Mouse (Mus musculus) heart, postnatal 0 days (tissue): ENCODE measurements around the gene Upk1b. TPM values are rescaled to one million over a fixed set of nuclear protein-coding genes. Genes with fewer than 3 reads are reported as not detected.

Experiments
- ATAC-seq: fragments of 200-750 bp; cut with Nextera tagmentation; 2 replicates; pipeline ENCODE4 v1.8.0; 2017; ENCODE audit warnings: low read depth, moderate number of reproducible peaks, moderate library complexity; ENCODE audit not compliant: insufficient read depth
- DNase-seq: peaks from one replicate; pipeline ENCODE4 v3.0.0-alpha.2; 2016; ENCODE audit warnings: low spot score
- H3K27ac ChIP-seq: fragments of 300-500 bp; sonication (generic); 2 replicates; pipeline ENCODE4 v1.5.1; 2014; ENCODE audit warnings: low read depth, mild to moderate bottlenecking
- H3K27me3 ChIP-seq: fragments of 300-500 bp; sonication (generic); 2 replicates; pipeline ENCODE4 v1.6.1; 2014; ENCODE audit warnings: low read length, mixed read lengths; ENCODE audit not compliant: control insufficient read depth, insufficient read depth
- H3K36me3 ChIP-seq: fragments of 300-500 bp; sonication (generic); replicated peaks from 2 replicates; pipeline ENCODE4 v1.6.1; 2014; ENCODE audit warnings: low read length, mixed read lengths; ENCODE audit not compliant: control insufficient read depth, insufficient read depth
- H3K4me1 ChIP-seq: fragments of 300-500 bp; sonication (generic); 2 replicates; pipeline ENCODE4 v1.6.1; 2014; ENCODE audit warnings: antibody characterized with exemption; ENCODE audit not compliant: control insufficient read depth, insufficient read depth
- H3K4me2 ChIP-seq: fragments of 300-500 bp; sonication (generic); 2 replicates; pipeline ENCODE4 v1.6.1; 2014; ENCODE audit warnings: low read depth, mild to moderate bottlenecking, low read length, moderate library complexity
- H3K4me3 ChIP-seq: fragments of 300-500 bp; sonication (generic); 2 replicates; pipeline ENCODE4 v1.5.1; 2014; ENCODE audit warnings: low read depth, low read length
- H3K9ac ChIP-seq: fragments of 300-500 bp; sonication (generic); replicated peaks from 2 replicates; pipeline ENCODE4 v1.6.1; 2014; ENCODE audit warnings: low read depth, low read length, mixed read lengths
- H3K9me3 ChIP-seq: fragments of 300-500 bp; sonication (generic); replicated peaks from 2 replicates; pipeline ENCODE4 v1.6.1; 2016; ENCODE audit warnings: low read length; ENCODE audit not compliant: control insufficient read depth
- CTCF ChIP-seq: IDR thresholded peaks from 2 replicates; pipeline ENCODE4 v1.5.1; 2016; ENCODE audit warnings: antibody characterized with exemption, control low read depth, low read depth
- EP300 ChIP-seq: IDR thresholded peaks from 2 replicates; pipeline ENCODE4 v1.6.1; 2016; ENCODE audit warnings: antibody characterized with exemption, low read depth
- WGBS: fragments of 180-500 bp; shearing (Covaris S2); extraction: QIAGEN DNeasy Blood & Tissue Kit; methylation state at CpG from one replicate; pipeline ENCODE4 v1.1.7; 2014; 5-methylcytosine and 5-hydroxymethylcytosine counted together
- polyA plus RNA-seq: library from polyadenylated mRNA; unstranded; fragments of >200 nt; fragmentation: Nextera tagmentation; extraction: Ambion mirVana; gene quantifications from 2 replicates; pipeline ENCODE4 v1.2.1, GENCODE M21; 2015
- total RNA-seq: library from RNA; depleted of rRNA; stranded (reverse); fragments of >200 nt; gene quantifications from 2 replicates; pipeline ENCODE4 v1.2.3, GENCODE M21; 2014; ENCODE audit warnings: low replicate concordance

The Upk1b gene
- total and polyA plus RNA-seq, 2 experiments from 2014 or later: 13.9 to 75.5 TPM

- TF ChIP-seq CTCF (no peak), EP300 (no peak)
- Histone ChIP-seq H3K4me1 (0 out of 2 replicates have a peak, but pooled peaks cover 3% of the 10 kb centered on the region), H3K4me2 (peak overlapping the region; percentile 41), H3K27me3 (no peaks in the 10 kb centered on the region), H3K27ac (no peak overlapping the region), H3K9me3 (no peaks in the 10 kb centered on the region), H3K36me3 (no peaks in the 10 kb centered on the region), H3K4me3 (peak overlapping the region; percentile 12; the same call in 1 of the 2 replicates), H3K9ac (no peak overlapping the region)
- no peak for DNase-seq
- 38% methylated on average over 6 of the region's 6 CpGs for WGBS
- ATAC-seq: peak; percentile 79
Observed at GRCm38 (mm10) chr16:38793120-38793519, 7.0 kb downstream of the Upk1b start.

GRCm38 (mm10) chr16:38789966-38790365 is 10.2 kb downstream of the Upk1b start:
- no peak for ATAC-seq
- TF ChIP-seq EP300 (no peak), CTCF (no peak)
- Histone ChIP-seq H3K4me2 (no peak overlapping the region), H3K27ac (no peak overlapping the region), H3K4me1 (0 out of 2 replicates have a peak, but pooled peaks cover 3% of the 10 kb centered on the region), H3K9me3 (no peaks in the 10 kb centered on the region), H3K4me3 (no peak overlapping the region), H3K36me3 (no peaks in the 10 kb centered on the region), H3K27me3 (no peaks in the 10 kb centered on the region), H3K9ac (no peak overlapping the region)
- DNase-seq: no peak
- 82% methylated on average over 3 of the region's 3 CpGs for WGBS

GRCm38 (mm10) chr16:38789016-38789415 is 11.1 kb downstream of the Upk1b start:
- H3K27me3 ChIP-seq: no peaks in the 10 kb centered on the region
- H3K4me1 ChIP-seq: 0 out of 2 replicates have a peak, but pooled peaks cover 3% of the 10 kb centered on the region
- no peak for ATAC-seq
- H3K4me3 ChIP-seq: no peak overlapping the region
- no peak for DNase-seq
- no peak overlapping the region for H3K9ac ChIP-seq
- WGBS: 74% methylated on average over 2 of the region's 2 CpGs
- no peak overlapping the region for H3K4me2 ChIP-seq
- TF ChIP-seq CTCF: no peak
- TF ChIP-seq EP300: no peak
- no peak overlapping the region for H3K27ac ChIP-seq
- no peaks in the 10 kb centered on the region for H3K9me3 ChIP-seq
- H3K36me3 ChIP-seq: no peaks in the 10 kb centered on the region

GRCm38 (mm10) chr16:38785301-38785700 is 14.8 kb downstream of the Upk1b start:
- Histone ChIP-seq H3K27me3 (no peaks in the 10 kb centered on the region), H3K4me2 (no peak overlapping the region), H3K27ac (no peak overlapping the region), H3K4me1 (no peaks in the 10 kb centered on the region), H3K9ac (no peak overlapping the region), H3K9me3 (no peaks in the 10 kb centered on the region), H3K4me3 (no peak overlapping the region), H3K36me3 (no peaks in the 10 kb centered on the region)
- DNase-seq (no peak), ATAC-seq (no peak)
- TF ChIP-seq CTCF: no peak
- no peak for TF ChIP-seq EP300
- WGBS: 52% methylated on average over 7 of the region's 7 CpGs

- DNase-seq: no peak
- no peaks in the 10 kb centered on the region for H3K27me3 ChIP-seq
- no peaks in the 10 kb centered on the region for H3K9me3 ChIP-seq
- no peak overlapping the region for H3K27ac ChIP-seq
- H3K36me3 ChIP-seq: no peaks in the 10 kb centered on the region
- TF ChIP-seq CTCF: no peak
- TF ChIP-seq EP300: no peak
- H3K9ac ChIP-seq: no peak overlapping the region
- no peak for ATAC-seq
- 47% methylated on average over 2 of the region's 2 CpGs for WGBS
- H3K4me2 ChIP-seq: no peak overlapping the region
- no peaks in the 10 kb centered on the region for H3K4me1 ChIP-seq
- no peak overlapping the region for H3K4me3 ChIP-seq
Observed at GRCm38 (mm10) chr16:38782524-38783067, 17.5 kb downstream of the Upk1b start.

- Histone ChIP-seq H3K4me2 (no peak overlapping the region), H3K4me1 (no peaks in the 10 kb centered on the region), H3K27ac (no peak overlapping the region), H3K36me3 (no peaks in the 10 kb centered on the region), H3K9me3 (no peaks in the 10 kb centered on the region), H3K9ac (no peak overlapping the region), H3K4me3 (no peak overlapping the region), H3K27me3 (no peaks in the 10 kb centered on the region)
- no peak for ATAC-seq
- DNase-seq: no peak
- TF ChIP-seq CTCF (no peak), EP300 (no peak)
- WGBS: 40% methylated on average over 2 of the region's 2 CpGs
Observed at GRCm38 (mm10) chr16:38781946-38782345, 18.2 kb downstream of the Upk1b start.
